Mouse (Mus musculus) lung, embryonic 15.5 days (tissue): ENCODE results near the gene Kcnk4. TPM values are rescaled to one million over a fixed set of nuclear protein-coding genes. Genes with fewer than 3 reads are reported as not detected.

Experiments
- ATAC-seq: fragments of 200-750 bp; cut with Nextera tagmentation; 2 replicates; pipeline ENCODE4 v1.8.0; 2017; ENCODE audit warnings: moderate number of reproducible peaks, borderline replicate concordance; ENCODE audit not compliant: low FRiP score, low TSS enrichment; ENCODE audit errors: extremely low read depth
- H3K27ac ChIP-seq: fragments of 300-500 bp; sonication (generic); 2 replicates; pipeline ENCODE4 v1.5.1; 2015; ENCODE audit warnings: moderate library complexity, mild to moderate bottlenecking, inconsistent platforms
- H3K27me3 ChIP-seq: fragments of 300-500 bp; sonication (generic); 2 replicates; pipeline ENCODE4 v1.6.1; 2015; ENCODE audit warnings: inconsistent platforms
- H3K36me3 ChIP-seq: fragments of 300-500 bp; sonication (generic); 2 replicates; pipeline ENCODE4 v1.6.1; 2015; ENCODE audit warnings: inconsistent platforms
- H3K4me1 ChIP-seq: fragments of 300-500 bp; sonication (generic); 2 replicates; pipeline ENCODE4 v1.6.1; 2015; ENCODE audit warnings: inconsistent platforms
- H3K4me2 ChIP-seq: fragments of 300-500 bp; sonication (generic); 2 replicates; pipeline ENCODE4 v1.6.1; 2015; ENCODE audit warnings: inconsistent platforms, mild to moderate bottlenecking, moderate library complexity
- H3K4me3 ChIP-seq: fragments of 300-500 bp; sonication (generic); 2 replicates; pipeline ENCODE4 v1.5.1; 2015; ENCODE audit warnings: mild to moderate bottlenecking, inconsistent platforms
- H3K9ac ChIP-seq: fragments of 300-500 bp; sonication (generic); 2 replicates; pipeline ENCODE4 v1.6.1; 2015; ENCODE audit warnings: inconsistent platforms
- H3K9me3 ChIP-seq: fragments of 300-500 bp; sonication (generic); 2 replicates; pipeline ENCODE4 v1.6.1; 2016; ENCODE audit warnings: inconsistent platforms
- WGBS: fragments of 180-500 bp; shearing (Covaris S2); methylation state at CpG from one replicate; pipeline ENCODE4 v1.1.7; 2015; 5-methylcytosine and 5-hydroxymethylcytosine counted together
- polyA plus RNA-seq: library from polyadenylated mRNA; unstranded; fragments of >200 nt; fragmentation: Nextera tagmentation; extraction: Ambion mirVana; gene quantifications from 2 replicates; pipeline ENCODE4 v1.2.1, GENCODE M21; 2015

Kcnk4 gene
- polyA plus RNA-seq, 1 experiment from 2014 or later, result 0.22 TPM

DNA sequence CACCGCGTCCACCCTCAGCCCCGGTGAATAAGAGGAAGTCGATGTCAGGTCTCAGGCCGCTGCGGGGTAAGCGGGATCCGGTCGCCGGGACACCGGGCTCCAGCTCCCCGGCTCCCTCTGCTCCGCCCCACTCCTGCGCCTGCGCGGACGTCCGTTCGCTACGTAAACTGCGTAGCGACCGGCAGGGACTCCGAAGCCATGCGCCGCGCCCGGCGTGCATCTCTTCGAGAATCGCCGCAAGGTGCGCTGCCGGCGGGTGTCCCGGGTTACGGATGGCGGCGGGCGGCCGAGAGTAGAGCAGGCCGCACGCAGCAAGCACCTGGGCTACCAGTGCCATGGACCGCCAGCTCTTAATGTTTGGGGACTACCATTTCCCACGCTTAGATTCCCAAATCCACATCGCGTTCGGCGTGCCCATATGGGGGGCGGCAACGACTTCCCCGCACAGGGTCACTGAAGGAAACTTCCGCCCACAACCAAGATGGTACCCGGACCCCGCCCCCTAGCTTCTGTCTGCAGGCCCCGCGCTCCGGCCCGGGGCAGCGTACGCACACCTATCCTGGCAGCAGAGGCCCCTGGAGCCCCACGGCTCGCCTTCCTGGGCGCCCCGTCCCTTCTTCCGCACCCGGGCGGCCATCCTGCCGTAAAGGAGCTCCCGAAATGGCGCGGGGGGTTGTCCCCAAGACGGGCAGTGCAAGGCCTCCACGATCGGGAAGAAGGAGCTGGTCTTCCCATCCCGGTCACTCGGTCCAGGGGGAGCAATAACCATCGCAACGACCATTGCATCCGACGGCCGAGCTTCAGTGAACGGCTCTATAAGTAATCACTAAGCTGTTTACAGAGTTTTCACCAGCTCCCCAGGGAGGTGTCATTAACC, 7.3 kb upstream of the Kcnk4 start, which contains the start of gene Bad:
TSS of gene Bad (plus strand) at position 490 of the 877 bp plus-strand sequence.
- H3K36me3 ChIP-seq, result peaks cover under 1% of the 10 kb centered on the region; the same call in 1 of the 2 replicates
- H3K9ac ChIP-seq, result peak within 1 kb of the TSS; percentile 91
- peak within 1 kb of the TSS; percentile 94 for H3K27ac ChIP-seq
- WGBS, result under 1% methylated on average over 83 of the region's 83 CpGs
- H3K4me3 ChIP-seq, result peak within 1 kb of the TSS; percentile 75
- no peaks in the 10 kb centered on the region; the same call in 1 of the 2 replicates for H3K27me3 ChIP-seq
- peak; percentile 87 for ATAC-seq
- peaks cover 24% of the 10 kb centered on the region for H3K4me1 ChIP-seq
- no peaks in the 10 kb centered on the region for H3K9me3 ChIP-seq
- H3K4me2 ChIP-seq, result peak within 1 kb of the TSS; percentile 98

DNA sequence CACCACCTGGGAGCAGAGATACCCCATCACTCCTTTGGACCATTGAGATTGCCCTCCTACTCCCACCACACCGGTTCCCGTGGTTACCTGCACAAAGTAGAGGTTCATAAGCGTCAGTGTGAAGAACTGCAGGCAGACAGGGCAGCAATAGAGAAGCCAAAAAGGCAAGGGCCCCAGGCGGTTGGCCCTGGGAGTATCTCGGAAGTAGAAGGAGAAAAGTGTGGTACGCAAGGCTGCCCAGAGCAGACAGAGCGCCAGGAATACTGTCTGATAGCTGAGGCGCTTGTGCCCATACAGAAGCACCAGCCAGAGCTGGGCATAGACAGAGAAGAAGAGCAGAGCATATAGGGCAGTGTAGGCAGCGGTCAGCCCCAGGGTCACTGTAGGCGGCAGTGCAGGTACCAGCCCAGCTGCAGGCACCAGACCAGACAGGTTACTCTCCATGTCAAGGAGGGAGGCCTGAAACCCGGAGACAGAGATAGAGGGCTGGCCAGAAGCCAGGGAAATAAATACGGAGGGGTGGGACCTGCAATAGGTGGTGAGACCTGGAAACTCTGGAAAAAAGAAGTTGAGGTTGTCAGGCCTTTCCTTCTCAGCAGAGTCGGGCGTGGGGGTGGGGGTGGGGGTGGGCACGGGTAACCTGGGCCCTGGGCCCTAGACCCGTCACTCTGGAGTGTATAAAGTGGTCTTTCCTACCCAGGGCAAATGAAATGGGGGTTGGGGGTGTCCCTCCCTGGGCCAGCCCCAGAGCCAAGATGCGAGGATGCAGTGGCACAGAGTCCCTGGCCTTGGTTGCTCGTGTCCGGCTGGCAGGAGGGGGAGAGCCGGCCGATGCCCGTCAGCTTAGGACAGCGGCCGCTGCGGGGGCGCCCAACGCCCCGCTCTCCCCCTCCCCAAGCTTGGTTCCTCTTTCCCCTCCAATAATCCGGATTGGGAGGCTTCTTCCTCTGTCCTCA, 6.4 kb upstream of the Kcnk4 start:
- H3K27ac ChIP-seq, result peak overlapping the region; percentile 46
- peak; percentile 16; the same call in 1 of the 2 replicates for ATAC-seq
- 18% methylated on average over 27 of the region's 29 CpGs for WGBS
- peak overlapping the region; percentile 98 for H3K4me2 ChIP-seq
- peaks cover 24% of the 10 kb centered on the region for H3K4me1 ChIP-seq
- peak overlapping the region; percentile 75 for H3K4me3 ChIP-seq
- peak overlapping the region; percentile 79 for H3K9ac ChIP-seq
- H3K36me3 ChIP-seq, result no peaks in the 10 kb centered on the region
- peaks cover 8% of the 10 kb centered on the region for H3K27me3 ChIP-seq
- no peaks in the 10 kb centered on the region for H3K9me3 ChIP-seq

DNA sequence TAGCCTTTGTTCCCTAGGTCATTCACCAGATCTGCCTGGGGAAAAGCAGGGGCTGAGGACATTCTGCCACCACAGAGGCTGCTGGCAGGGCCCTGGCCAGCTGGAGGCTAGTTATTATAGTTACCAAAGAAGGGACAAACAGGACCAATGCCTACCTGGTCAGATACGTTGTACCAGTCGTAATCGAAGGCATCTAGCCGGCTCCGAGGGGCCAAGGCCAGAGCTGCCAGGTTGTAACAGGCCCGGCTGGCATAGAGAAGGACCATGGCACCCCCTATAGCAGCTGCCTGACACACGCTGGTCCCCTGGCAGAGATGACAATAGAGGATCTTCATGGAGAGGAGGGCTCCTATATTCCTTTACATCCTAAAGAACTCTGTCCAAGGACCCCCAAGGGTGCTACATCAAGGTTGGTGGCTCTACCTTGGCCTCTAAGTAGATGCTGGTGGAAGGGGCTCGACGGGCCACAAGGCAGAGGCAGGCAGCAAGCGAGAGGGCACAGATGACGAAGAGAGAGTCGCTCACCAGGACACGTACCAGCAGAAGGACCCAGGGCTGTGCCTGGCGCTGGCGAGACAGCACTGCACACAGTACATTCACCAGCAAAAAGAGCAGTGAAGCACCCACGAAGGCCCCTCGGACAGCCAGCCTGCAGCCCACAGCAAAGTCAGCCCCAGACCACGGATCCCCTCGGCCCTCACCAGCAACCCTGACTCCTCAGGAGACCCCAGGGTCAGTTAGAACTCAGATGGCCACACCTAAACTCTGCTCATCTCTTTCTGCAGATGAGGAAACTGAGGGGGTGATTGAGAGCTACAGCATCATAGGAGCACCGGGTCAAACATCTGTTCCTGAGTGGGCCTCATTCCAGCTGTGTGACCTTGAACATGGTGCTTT, 5.0 kb upstream of the Kcnk4 start:
- Histone ChIP-seq H3K36me3 (no peaks in the 10 kb centered on the region), H3K4me1 (peaks cover 25% of the 10 kb centered on the region), H3K27me3 (peaks cover 21% of the 10 kb centered on the region), H3K4me3 (no peak overlapping the region), H3K4me2 (peak overlapping the region; percentile 98; the same call in 1 of the 2 replicates), H3K9me3 (no peaks in the 10 kb centered on the region), H3K9ac (no peak overlapping the region), H3K27ac (no peak overlapping the region)
- no peak for ATAC-seq
- WGBS, result 90% methylated on average over 20 of the region's 20 CpGs

DNA sequence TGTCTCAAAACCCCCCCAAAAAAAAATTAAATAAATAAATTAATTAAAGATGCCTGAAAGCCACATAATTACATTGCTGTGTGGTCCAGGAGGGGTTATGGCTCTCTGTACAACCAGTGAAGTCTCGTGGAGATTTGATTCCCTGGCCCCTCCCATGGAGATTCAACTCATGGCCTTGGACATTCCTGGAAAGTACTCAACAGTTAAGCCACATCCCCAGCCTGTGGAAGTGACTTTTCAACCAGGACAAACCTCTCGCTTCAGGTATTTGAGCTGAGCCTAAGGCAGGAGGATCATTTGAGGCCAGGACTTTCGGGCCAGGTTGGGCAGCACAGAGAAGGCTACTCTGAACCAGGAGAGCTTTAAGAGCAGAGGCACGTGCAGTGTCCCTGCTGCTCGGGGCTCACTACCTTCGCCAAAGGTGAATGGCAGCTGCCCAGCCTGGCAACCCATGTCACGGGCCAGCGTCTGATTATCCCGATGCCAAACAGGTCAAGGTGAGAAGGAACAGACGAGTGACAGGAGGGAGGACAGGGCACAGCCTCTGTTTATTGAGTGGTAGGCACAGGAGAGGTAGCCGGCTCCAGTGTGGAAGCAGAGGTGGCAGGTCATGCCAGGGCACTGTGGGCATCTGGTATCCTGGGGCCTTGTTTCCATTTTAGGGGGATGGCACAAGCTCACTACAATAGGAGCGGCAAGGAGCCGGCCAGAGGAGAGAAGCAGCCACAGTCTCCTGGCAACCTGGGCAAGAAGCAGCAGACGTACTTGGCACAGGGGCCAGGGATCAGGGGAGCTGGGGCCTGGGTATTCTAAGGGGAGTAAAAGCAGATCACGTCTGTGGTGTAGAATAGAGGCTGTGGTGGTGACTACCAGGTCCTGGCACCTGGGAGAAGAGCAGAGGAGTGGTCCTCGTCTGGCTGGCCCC, 3.5 kb upstream of the Kcnk4 start:
- Histone ChIP-seq H3K27me3 (peaks cover 36% of the 10 kb centered on the region), H3K9me3 (no peaks in the 10 kb centered on the region), H3K9ac (no peak overlapping the region), H3K4me2 (no peak overlapping the region), H3K36me3 (no peaks in the 10 kb centered on the region), H3K4me1 (peaks cover 27% of the 10 kb centered on the region), H3K4me3 (no peak overlapping the region), H3K27ac (no peak overlapping the region)
- WGBS, result 74% methylated on average over 16 of the region's 16 CpGs
- ATAC-seq, result no peak

DNA sequence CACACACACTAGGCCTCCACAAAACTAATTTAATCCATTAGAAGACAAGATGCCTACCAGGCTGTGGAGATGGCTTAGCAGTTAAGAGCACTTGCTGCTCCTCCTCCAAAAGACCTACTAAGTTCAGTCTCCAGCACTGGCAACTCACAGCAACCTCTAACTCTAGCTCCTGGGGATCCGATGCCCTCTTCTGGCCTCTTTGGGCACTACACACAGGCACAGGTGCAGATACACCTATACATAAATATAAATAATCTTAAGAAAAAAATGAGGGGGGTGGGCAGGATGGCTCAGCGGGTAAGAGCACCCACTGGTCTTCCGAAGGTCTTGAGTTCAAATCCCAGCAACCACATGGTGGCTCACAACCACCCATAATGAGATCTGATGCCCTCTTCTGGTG, 2.0 kb upstream of the Kcnk4 start:
- 18% methylated on average over 3 of the region's 3 CpGs for WGBS
- Histone ChIP-seq H3K27me3 (peaks cover 51% of the 10 kb centered on the region), H3K4me2 (no peak overlapping the region), H3K4me1 (peaks cover 25% of the 10 kb centered on the region), H3K27ac (no peak overlapping the region), H3K4me3 (no peak overlapping the region), H3K9ac (no peak overlapping the region), H3K36me3 (no peaks in the 10 kb centered on the region), H3K9me3 (no peaks in the 10 kb centered on the region)
- no peak for ATAC-seq

DNA sequence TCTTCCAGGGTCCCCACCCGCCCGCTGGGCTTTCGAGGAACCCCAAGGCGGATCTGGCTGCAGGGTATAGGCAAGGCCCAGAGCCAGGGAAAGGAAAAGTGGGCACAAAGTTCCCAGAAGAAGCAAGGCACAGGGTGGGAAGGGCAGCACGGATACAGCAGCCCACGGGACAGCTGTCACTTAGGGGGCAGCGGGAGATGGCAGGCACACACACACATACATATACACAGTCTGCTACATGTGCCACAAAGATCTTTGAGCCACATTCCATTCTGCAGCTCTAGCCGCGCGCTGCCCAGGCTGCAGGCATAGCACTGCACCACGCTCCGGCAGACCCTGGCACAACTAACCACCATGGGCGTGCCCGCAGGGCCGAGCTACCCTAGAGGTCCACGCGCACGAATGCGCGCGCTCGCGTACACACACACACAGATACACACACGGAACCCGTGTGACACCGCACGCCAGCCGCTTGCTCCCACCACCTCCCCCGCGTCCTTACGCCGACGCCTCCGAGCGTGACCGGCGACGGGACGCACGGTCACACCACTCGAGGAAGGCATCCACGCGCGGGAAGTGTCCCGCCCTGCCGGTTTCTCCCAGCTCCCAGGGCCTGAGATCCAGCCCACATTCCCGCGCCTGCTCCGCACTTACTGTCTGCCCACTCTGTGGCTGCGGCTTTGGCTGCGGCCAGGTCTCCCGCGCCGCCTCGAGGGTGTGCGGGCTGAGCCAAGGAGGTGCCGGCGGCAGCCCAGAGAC, 700 bp downstream of the Kcnk4 start:
- Histone ChIP-seq H3K4me2 (peak overlapping the region; percentile 63), H3K4me1 (peaks cover 12% of the 10 kb centered on the region), H3K4me3 (peak overlapping the region; percentile 37), H3K27me3 (peaks cover 75% of the 10 kb centered on the region), H3K9me3 (no peaks in the 10 kb centered on the region), H3K36me3 (no peaks in the 10 kb centered on the region), H3K27ac (no peak overlapping the region), H3K9ac (peak overlapping the region; percentile 30; the same call in 1 of the 2 replicates)
- peak; percentile 32; the same call in 1 of the 2 replicates for ATAC-seq
- WGBS, result 4% methylated on average over 58 of the region's 58 CpGs

DNA sequence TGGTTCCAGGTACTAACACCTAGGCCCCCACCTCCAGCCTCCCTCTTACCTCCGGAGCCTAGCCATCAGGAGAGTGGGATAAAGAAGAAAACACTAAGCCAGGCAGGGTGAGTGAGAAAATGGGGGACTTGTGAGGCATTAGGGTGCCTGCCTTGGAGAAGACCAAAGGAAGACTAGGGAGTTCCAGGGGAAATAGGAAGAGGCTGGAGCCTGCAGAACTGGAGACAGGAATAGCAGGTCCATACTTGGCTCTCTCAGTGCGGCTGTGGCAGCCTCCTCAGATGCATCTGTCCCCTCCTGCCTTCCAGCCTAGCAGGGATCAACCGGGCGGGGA, 1.2 kb downstream of the Kcnk4 start:
- no peak overlapping the region for H3K9ac ChIP-seq
- peaks cover 13% of the 10 kb centered on the region for H3K4me1 ChIP-seq
- 30% methylated on average over 4 of the region's 4 CpGs for WGBS
- peaks cover 81% of the 10 kb centered on the region for H3K27me3 ChIP-seq
- H3K4me2 ChIP-seq, result peak overlapping the region; percentile 63; the same call in 1 of the 2 replicates
- no peak for ATAC-seq
- no peak overlapping the region for H3K4me3 ChIP-seq
- H3K9me3 ChIP-seq, result no peaks in the 10 kb centered on the region
- H3K27ac ChIP-seq, result no peak overlapping the region
- no peaks in the 10 kb centered on the region for H3K36me3 ChIP-seq

DNA sequence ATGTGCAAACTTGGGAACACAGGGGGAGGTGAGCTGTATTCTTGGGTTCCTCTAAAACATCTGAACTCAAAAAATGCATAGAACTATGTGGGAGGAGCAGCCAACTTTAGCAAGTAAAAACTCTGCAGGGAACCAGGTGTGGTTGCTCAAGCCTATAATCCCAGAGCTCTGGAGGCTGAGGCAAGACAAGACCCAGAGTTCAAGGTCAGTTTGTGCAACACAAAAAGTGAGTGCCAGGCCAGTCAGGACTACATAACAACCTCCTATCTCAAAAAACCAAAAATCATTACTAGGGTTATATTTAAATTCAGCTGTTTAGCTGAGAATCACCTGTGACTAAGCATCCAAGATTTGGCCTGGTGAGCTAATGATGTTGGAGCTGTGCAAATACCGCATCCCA, 2.3 kb downstream of the Kcnk4 start:
- Histone ChIP-seq H3K36me3 (no peaks in the 10 kb centered on the region), H3K9ac (no peak overlapping the region), H3K4me2 (no peak overlapping the region), H3K27ac (no peak overlapping the region), H3K4me1 (peaks cover 18% of the 10 kb centered on the region), H3K9me3 (no peaks in the 10 kb centered on the region), H3K27me3 (peaks cover 91% of the 10 kb centered on the region), H3K4me3 (no peak overlapping the region)
- 58% methylated on average over 1 of the region's 1 CpGs for WGBS
- ATAC-seq, result no peak

DNA sequence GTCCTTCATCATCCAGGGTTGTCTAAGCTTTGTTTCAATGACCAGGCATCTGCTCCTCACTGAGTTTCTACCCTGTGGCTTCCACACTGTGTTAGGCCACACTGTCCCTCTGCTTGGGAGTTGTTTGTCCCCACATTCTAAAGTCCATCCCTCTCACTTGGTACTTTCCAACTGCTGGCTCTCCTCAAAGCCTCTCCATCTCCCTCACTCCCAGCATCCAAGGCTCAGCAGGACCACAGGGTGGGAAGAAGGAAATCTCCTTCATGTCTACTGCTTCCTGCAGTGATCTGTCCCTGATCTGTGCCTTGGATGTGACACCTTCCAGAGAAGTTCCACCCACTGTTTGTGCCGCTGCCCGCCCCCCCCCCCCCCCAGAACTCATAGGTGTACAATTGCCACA, 3.3 kb downstream of the Kcnk4 start:
- ATAC-seq, result no peak
- Histone ChIP-seq H3K4me2 (no peak overlapping the region), H3K27ac (no peak overlapping the region), H3K36me3 (no peaks in the 10 kb centered on the region), H3K9me3 (no peaks in the 10 kb centered on the region), H3K27me3 (peaks cover 97% of the 10 kb centered on the region), H3K9ac (no peak overlapping the region), H3K4me3 (no peak overlapping the region), H3K4me1 (peaks cover 22% of the 10 kb centered on the region)
- WGBS, result 0% methylated on average over 1 of the region's 2 CpGs

DNA sequence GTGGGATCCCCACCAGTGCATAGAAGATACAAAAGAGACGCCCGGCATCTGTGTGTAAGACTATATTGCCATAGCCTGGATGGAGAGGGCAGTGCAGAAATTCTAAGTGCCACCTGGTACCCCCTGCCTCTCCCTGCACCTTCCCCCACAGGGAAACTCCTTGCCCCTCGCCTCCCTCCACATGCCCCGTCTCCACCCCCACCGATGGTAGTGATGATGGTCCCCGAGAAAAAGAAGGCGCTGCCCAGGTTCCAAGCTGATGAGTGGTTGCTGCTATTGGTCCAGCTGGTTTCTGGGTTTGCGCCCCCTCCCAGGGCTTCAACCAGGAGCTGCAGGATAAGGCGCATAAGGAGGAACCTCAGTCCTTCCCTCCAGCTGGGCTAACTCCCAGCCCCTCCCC, 6.2 kb downstream of the Kcnk4 start:
- 15% methylated on average over 9 of the region's 9 CpGs for WGBS
- H3K27ac ChIP-seq, result no peak overlapping the region
- no peaks in the 10 kb centered on the region for H3K9me3 ChIP-seq
- no peak for ATAC-seq
- H3K4me3 ChIP-seq, result no peak overlapping the region
- peaks cover 22% of the 10 kb centered on the region for H3K4me1 ChIP-seq
- H3K9ac ChIP-seq, result no peak overlapping the region
- H3K4me2 ChIP-seq, result no peak overlapping the region
- no peaks in the 10 kb centered on the region for H3K36me3 ChIP-seq
- peaks cover 96% of the 10 kb centered on the region for H3K27me3 ChIP-seq
